Mouse (Mus musculus) liver, postnatal 0 days (tissue): ENCODE results near the gene Fgfr1op. TPM values are rescaled to one million over a fixed set of nuclear protein-coding genes. Genes with fewer than 3 reads are reported as not detected.

Source experiments
- ATAC-seq: fragments of 200-750 bp; cut with Nextera tagmentation; 2 replicates; pipeline ENCODE4 v1.8.0; 2017; ENCODE audit warnings: mild to moderate bottlenecking, moderate library complexity
- DNase-seq: peaks from one replicate; pipeline ENCODE4 v3.0.0-alpha.2; 2016
- H3K27ac ChIP-seq: fragments of 300-500 bp; sonication (generic); 2 replicates; pipeline ENCODE4 v1.5.1; 2014; ENCODE audit warnings: antibody characterized with exemption, moderate library complexity, mild to moderate bottlenecking, low read depth
- H3K27me3 ChIP-seq: fragments of 300-500 bp; sonication (generic); 2 replicates; pipeline ENCODE4 v1.6.1; 2014; ENCODE audit warnings: low read length, control low read depth, mixed read lengths; ENCODE audit not compliant: insufficient read depth
- H3K36me3 ChIP-seq: fragments of 300-500 bp; sonication (generic); replicated peaks from 2 replicates; pipeline ENCODE4 v1.6.1; 2014; ENCODE audit warnings: mild to moderate bottlenecking, control low read depth, low read length, moderate library complexity, mixed read lengths; ENCODE audit not compliant: insufficient read depth
- H3K4me1 ChIP-seq: fragments of 300-500 bp; sonication (generic); 2 replicates; pipeline ENCODE4 v1.6.1; 2014; ENCODE audit warnings: antibody characterized with exemption, mild to moderate bottlenecking, control low read depth; ENCODE audit not compliant: insufficient read depth
- H3K4me2 ChIP-seq: fragments of 300-500 bp; sonication (generic); 2 replicates; pipeline ENCODE4 v1.6.1; 2014; ENCODE audit warnings: low read depth, mild to moderate bottlenecking, low read length, moderate library complexity, mixed read lengths
- H3K4me3 ChIP-seq: fragments of 300-500 bp; sonication (generic); 2 replicates; pipeline ENCODE4 v1.5.1; 2014; ENCODE audit warnings: low read depth, low read length
- H3K9ac ChIP-seq: fragments of 300-500 bp; sonication (generic); replicated peaks from 2 replicates; pipeline ENCODE4 v1.6.1; 2014; ENCODE audit warnings: mild to moderate bottlenecking, moderate library complexity
- H3K9me3 ChIP-seq: fragments of 300-500 bp; sonication (generic); 2 replicates; pipeline ENCODE4 v1.6.1; 2016; ENCODE audit warnings: mild to moderate bottlenecking, control low read depth, low read length, mixed read lengths
- CTCF ChIP-seq: sonication (generic); IDR thresholded peaks from 2 replicates; pipeline ENCODE4 v1.5.1; 2016; ENCODE audit warnings: antibody characterized with exemption, low read depth
- EP300 ChIP-seq: IDR thresholded peaks from 2 replicates; pipeline ENCODE4 v1.6.1; 2016; ENCODE audit warnings: antibody characterized with exemption, low read depth, mild to moderate bottlenecking
- WGBS: fragments of 180-500 bp; shearing (Covaris S2); extraction: QIAGEN DNeasy Blood & Tissue Kit; methylation state at CpG from one replicate; pipeline ENCODE4 v1.1.7; 2014; ENCODE audit not compliant: insufficient replicate concordance; 5-methylcytosine and 5-hydroxymethylcytosine counted together
- polyA plus RNA-seq: library from polyadenylated mRNA; unstranded; fragments of >200 nt; fragmentation: Nextera tagmentation; extraction: Ambion mirVana; gene quantifications from 2 replicates; pipeline ENCODE4 v1.2.1, GENCODE M21; 2015

Fgfr1op gene
- polyA plus RNA-seq, 1 experiment from 2014 or later, result 8.5 TPM

DNA sequence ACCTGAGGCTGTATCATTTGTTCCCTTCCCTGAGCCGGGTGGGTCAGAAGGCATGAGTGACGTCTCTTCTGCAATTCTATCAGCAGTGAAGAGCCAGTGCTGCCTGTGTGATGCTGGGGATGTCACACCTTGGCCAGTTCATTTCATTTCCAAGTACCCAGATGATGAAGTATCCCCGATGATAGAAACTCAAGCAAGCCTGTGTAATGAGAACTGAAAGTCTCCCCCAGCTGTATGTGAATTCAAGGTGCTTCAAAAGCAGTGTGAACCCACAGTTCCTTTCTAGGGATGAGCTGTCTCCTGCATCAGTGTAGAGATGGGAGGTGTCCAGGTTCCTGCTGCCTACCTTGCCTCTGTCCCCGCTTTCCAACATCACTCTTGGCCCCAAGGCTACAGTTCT, 69.2 kb downstream of the Fgfr1op start:
- H3K27me3 ChIP-seq, result no peaks in the 10 kb centered on the region; the same call in 1 of the 2 replicates
- DNase-seq, result no peak

DNA sequence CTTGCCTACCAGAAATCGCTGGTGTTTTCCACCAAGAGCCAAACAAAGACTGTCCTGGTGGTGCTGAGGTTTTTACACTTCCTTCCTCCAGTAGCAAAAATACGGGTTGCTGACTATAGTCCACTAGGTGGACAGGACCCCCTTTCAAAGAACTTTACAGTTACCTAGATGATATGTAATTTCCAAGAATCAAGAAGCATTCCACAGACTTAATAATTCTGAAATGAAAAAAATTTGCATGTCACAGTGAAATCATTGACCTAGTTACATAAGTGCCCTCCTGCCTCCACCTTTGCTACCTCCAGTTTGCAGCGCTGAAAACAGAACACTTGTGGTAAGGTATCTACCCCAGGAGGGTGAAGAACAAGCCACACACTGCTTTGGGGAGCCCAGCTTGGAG, 70.4 kb downstream of the Fgfr1op start, which contains the start of gene Ccr6:
TSS of gene Ccr6 (plus strand) at position 301 of the 400 bp plus-strand sequence.
- WGBS, result 39% methylated on average over 3 of the region's 3 CpGs
- ATAC-seq, result no peak
- Histone ChIP-seq H3K4me2 (no peak within 1 kb of the TSS), H3K4me3 (no peak within 1 kb of the TSS), H3K36me3 (no peaks in the 10 kb centered on the region), H3K27ac (no peak within 1 kb of the TSS), H3K27me3 (no peaks in the 10 kb centered on the region; the same call in 1 of the 2 replicates), H3K9ac (no peak within 1 kb of the TSS), H3K4me1 (0 out of 2 replicates have a peak, but pooled peaks cover 2% of the 10 kb centered on the region), H3K9me3 (no peaks in the 10 kb centered on the region)
- TF ChIP-seq EP300 (no peak), CTCF (no peak)
- DNase-seq, result no peak

More for the DNA sequence above, 69.2 kb downstream of the Fgfr1op start:
- ATAC-seq, result no peak
- Histone ChIP-seq H3K4me2 (no peak overlapping the region), H3K4me3 (no peak overlapping the region), H3K36me3 (no peaks in the 10 kb centered on the region), H3K9ac (no peak overlapping the region), H3K27ac (no peak overlapping the region), H3K4me1 (0 out of 2 replicates have a peak, but pooled peaks cover 2% of the 10 kb centered on the region), H3K9me3 (no peaks in the 10 kb centered on the region)
- 66% methylated on average over 4 of the region's 4 CpGs for WGBS
- TF ChIP-seq CTCF (no peak), EP300 (no peak)

DNA sequence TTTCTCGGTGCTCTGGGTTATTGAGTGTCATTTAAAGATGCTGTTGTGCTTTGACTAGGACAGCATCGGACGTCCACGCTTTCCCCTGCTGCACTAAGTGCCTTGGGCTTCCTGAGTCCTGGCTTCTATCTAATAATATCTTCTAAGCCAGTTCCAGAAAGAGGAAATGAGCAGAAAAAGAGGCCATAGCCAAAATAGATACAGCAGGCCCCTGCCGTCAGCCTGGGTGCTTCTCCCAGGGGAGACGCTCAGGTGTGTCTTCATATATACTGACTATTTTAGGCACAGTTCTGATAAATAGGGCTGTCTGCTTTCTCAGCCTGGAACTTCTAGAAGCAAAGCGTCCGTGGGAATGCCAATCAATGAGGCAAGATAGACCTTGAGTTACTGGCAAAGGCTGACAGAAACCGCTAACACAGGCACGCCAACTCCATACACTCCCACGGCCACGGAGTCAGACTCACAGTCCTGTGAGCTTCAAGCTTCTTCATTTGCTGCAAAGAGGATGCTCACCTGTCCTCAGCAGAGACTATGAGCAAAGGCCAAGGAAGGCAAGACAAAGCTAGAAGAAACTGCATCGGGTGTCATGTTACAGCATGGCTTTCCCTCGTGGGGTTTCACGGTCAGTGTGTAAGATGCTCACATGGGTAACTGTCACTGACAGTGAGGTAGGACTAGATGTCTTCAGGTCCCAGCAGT, 72.9 kb downstream of the Fgfr1op start:
- H3K36me3 ChIP-seq, result no peaks in the 10 kb centered on the region
- no peaks in the 10 kb centered on the region for H3K4me1 ChIP-seq
- ATAC-seq, result no peak
- 50% methylated on average over 15 of the region's 15 CpGs for WGBS
- H3K27me3 ChIP-seq, result no peaks in the 10 kb centered on the region
- no peak overlapping the region for H3K27ac ChIP-seq
- no peak for DNase-seq
- no peak overlapping the region for H3K4me2 ChIP-seq
- no peak overlapping the region for H3K9ac ChIP-seq
- H3K4me3 ChIP-seq, result no peak overlapping the region
- TF ChIP-seq EP300 (no peak), CTCF (no peak)
- H3K9me3 ChIP-seq, result no peaks in the 10 kb centered on the region

DNA sequence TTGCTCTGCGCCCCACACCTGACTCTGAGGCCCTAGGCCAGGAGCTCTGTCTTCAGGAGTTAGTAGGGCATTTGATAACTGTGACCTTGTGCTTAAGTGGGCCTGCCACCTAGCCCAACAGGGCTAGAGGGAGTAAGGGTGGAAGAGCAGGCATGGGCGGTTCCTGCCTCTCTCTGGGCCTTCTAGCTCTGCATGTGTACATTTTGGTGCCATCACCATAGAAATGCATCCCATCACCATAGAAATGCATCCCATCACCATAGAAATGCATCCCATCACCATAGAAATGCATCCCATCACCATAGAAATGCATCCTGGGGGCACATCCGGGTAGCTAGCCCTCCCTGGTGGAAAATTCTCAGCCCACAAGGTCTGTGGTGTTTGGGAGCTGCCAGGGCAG, 74.3 kb downstream of the Fgfr1op start:
- no peaks in the 10 kb centered on the region for H3K4me1 ChIP-seq
- no peak overlapping the region for H3K4me2 ChIP-seq
- ATAC-seq, result no peak
- no peaks in the 10 kb centered on the region for H3K36me3 ChIP-seq
- H3K4me3 ChIP-seq, result no peak overlapping the region
- TF ChIP-seq EP300 (no peak), CTCF (no peak)
- no peak overlapping the region for H3K9ac ChIP-seq
- H3K9me3 ChIP-seq, result no peaks in the 10 kb centered on the region
- WGBS, result 67% methylated on average over 3 of the region's 3 CpGs
- H3K27ac ChIP-seq, result no peak overlapping the region
- DNase-seq, result no peak
- no peaks in the 10 kb centered on the region for H3K27me3 ChIP-seq

DNA sequence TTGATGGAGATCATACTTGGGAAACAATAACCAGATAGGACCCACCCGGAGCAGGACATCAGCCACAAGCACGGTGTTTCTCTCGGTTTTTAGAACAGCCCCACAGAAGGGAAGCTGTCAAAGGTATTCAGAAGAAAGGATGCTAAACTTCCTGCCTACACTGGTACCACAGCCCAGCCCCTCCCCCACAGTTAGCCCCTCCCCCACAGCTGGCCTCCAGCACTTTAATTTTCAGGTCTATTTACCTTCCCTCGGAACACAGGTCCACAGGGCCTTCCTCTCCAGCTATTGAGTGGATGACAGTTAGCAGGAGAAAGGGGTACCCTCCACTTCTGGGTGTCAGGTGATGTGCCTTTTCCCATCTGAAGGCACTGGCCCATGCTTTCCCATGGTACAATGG, 75.2 kb downstream of the Fgfr1op start:
- Histone ChIP-seq H3K27me3 (no peaks in the 10 kb centered on the region), H3K4me2 (no peak overlapping the region), H3K27ac (no peak overlapping the region), H3K4me3 (no peak overlapping the region), H3K9me3 (no peaks in the 10 kb centered on the region), H3K9ac (no peak overlapping the region), H3K36me3 (no peaks in the 10 kb centered on the region), H3K4me1 (no peaks in the 10 kb centered on the region)
- TF ChIP-seq CTCF, result no peak
- TF ChIP-seq EP300, result no peak
- no peak for DNase-seq
- ATAC-seq, result no peak
- 60% methylated on average over 4 of the region's 4 CpGs for WGBS

DNA sequence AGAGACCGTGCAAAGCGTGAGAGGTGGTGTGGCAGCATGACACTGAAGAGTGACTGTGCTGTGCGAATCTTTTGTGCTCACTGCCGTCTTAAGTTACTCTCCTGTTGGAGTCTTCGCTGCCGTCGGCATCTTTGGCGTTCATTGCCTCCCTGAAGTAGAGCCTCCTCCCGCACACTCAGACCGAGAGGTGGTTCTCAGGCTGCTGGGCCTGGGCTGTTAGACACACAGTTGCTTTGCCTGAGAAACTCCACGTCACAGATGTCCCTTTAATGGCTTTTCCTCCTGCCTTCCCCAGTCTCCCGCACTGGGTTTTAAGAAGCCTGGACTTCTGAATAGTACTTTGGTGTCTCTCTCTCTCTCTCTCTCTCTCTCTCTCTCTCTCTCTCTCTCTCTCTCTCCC, 76.3 kb downstream of the Fgfr1op start:
- Histone ChIP-seq H3K9ac (no peak overlapping the region), H3K4me3 (no peak overlapping the region), H3K36me3 (no peaks in the 10 kb centered on the region), H3K9me3 (no peaks in the 10 kb centered on the region), H3K4me1 (no peaks in the 10 kb centered on the region), H3K27ac (no peak overlapping the region), H3K4me2 (no peak overlapping the region), H3K27me3 (no peaks in the 10 kb centered on the region)
- WGBS, result 76% methylated on average over 12 of the region's 12 CpGs
- no peak for ATAC-seq
- TF ChIP-seq EP300, result no peak
- no peak for TF ChIP-seq CTCF
- DNase-seq, result no peak
